Mouse (Mus musculus) liver (tissue): Measurements from ENCODE around the gene Higd1a.

ENCODE experiments used
- DNase-seq: peaks from one replicate; pipeline ENCODE4 v3.0.0-alpha.2; 2020; ENCODE audit warnings: mixed read lengths

Higd1a gene

GRCm38 (mm10) chr9:121858153-121858488 lies at the start of gene Higd1a:
Gene Higd1a, minus strand, starts transcription at chr9:121858362.
- no peak for DNase-seq

- DNase-seq: no peak
Measured at GRCm38 (mm10) chr9:121907356-121908070, 49.4 kb upstream of the Higd1a start.

- DNase-seq: no peak
Measured at GRCm38 (mm10) chr9:121906456-121906855, 48.3 kb upstream of the Higd1a start.

GRCm38 (mm10) chr9:121905556-121906185 lies 47.5 kb upstream of the Higd1a start:
- DNase-seq: no peak

GRCm38 (mm10) chr9:121904946-121905345 lies 46.8 kb upstream of the Higd1a start:
- no peak for DNase-seq

GRCm38 (mm10) chr9:121904319-121904718 lies 46.2 kb upstream of the Higd1a start:
- DNase-seq: no peak

- DNase-seq: no peak
Measured at GRCm38 (mm10) chr9:121903476-121904305, 45.5 kb upstream of the Higd1a start.

- no peak for DNase-seq
Measured at GRCm38 (mm10) chr9:121901710-121902700, 43.8 kb upstream of the Higd1a start.

- peak; percentile 1 for DNase-seq
Measured at GRCm38 (mm10) chr9:121900282-121900855, 42.2 kb upstream of the Higd1a start.

GRCm38 (mm10) chr9:121899306-121899705 lies 41.1 kb upstream of the Higd1a start:
- peak; percentile 1 for DNase-seq

GRCm38 (mm10) chr9:121898245-121898644 lies 40.1 kb upstream of the Higd1a start, which contains the start of gene Ackr2:
Gene Ackr2, plus strand, starts transcription at chr9:121898355.
- peak; percentile 2 for DNase-seq

- DNase-seq: peak; percentile 1
Measured at GRCm38 (mm10) chr9:121896820-121897219, 38.7 kb upstream of the Higd1a start.

GRCm38 (mm10) chr9:121895392-121895993 lies 37.3 kb upstream of the Higd1a start:
- DNase-seq: no peak

GRCm38 (mm10) chr9:121894447-121894846 lies 36.3 kb upstream of the Higd1a start:
- no peak for DNase-seq

- no peak for DNase-seq
Measured at GRCm38 (mm10) chr9:121892057-121892687, 34.0 kb upstream of the Higd1a start.

GRCm38 (mm10) chr9:121891301-121891700 lies 33.1 kb upstream of the Higd1a start:
- no peak for DNase-seq

- DNase-seq: peak; percentile 48
Measured at GRCm38 (mm10) chr9:121890441-121890941, 32.3 kb upstream of the Higd1a start.

- no peak for DNase-seq
Measured at GRCm38 (mm10) chr9:121889927-121890440, 31.8 kb upstream of the Higd1a start.

- peak; percentile 13 for DNase-seq
Measured at GRCm38 (mm10) chr9:121882015-121882457, 23.9 kb upstream of the Higd1a start.

- no peak for DNase-seq
Measured at GRCm38 (mm10) chr9:121881301-121881700, 23.1 kb upstream of the Higd1a start.
